ENCODE assay signal across 8 mouse cellular contexts in genomic region chr5:117115836-117116366, GRCm38 (mm10). TPM values are rescaled to one million over a fixed set of nuclear protein-coding genes. Genes with fewer than 3 reads are reported as not detected.
DNase-seq lines count a peak whose midpoint lies in the region; ATAC-seq and TF ChIP-seq lines count a peak whose summit lies in the region.

Suds3 (minus strand) TSS chr5:117116113.

- under 1% methylated on average over 59 of the region's 59 CpGs for WGBS in cerebellum, adult 2 months
- WGBS in lung, embryonic 16.5 days, result under 1% methylated on average over 48 of the region's 59 CpGs

- H3K4me2 ChIP-seq in lung, embryonic 16.5 days (ENCODE audit: low read depth, low read length), result peak within 1 kb of the TSS; percentile 93

- peaks cover 31% of the 10 kb centered on the region for H3K36me3 ChIP-seq in G1E (replicated peaks)
- peaks cover 19% of the 10 kb centered on the region for H3K36me3 ChIP-seq in lung, embryonic 16.5 days (ENCODE audit: control insufficient read depth, insufficient read depth, low read length)

- ATAC-seq in G1E (ENCODE audit: extremely low read depth, insufficient number of reproducible peaks, low FRiP score, poor library complexity, severe bottlenecking), result no peak; the same call in 1 of the 2 replicates
- peak; percentile 70 to 77 for ATAC-seq in hematopoietic stem cell, adult 5-6 weeks (replicated peaks in 1 of 2; ENCODE audit: insufficient read depth in 1 of 2, low FRiP score in 2 of 2, low TSS enrichment in 1 of 2, low read depth in 1 of 2, poor library complexity in 2 of 2, severe bottlenecking in 2 of 2)
- ATAC-seq in lung, embryonic 16.5 days (ENCODE audit: low read depth), result peak; percentile 80

- peak within 1 kb of the TSS; percentile 95 for H3K27ac ChIP-seq in cerebellum, adult 2 months (ENCODE audit: insufficient read depth, low read length)
- peak within 1 kb of the TSS; percentile 76 for H3K27ac ChIP-seq in lung, embryonic 16.5 days (ENCODE audit: low read length)

- no peaks in the 10 kb centered on the region for H3K9me3 ChIP-seq in G1E (replicated peaks)
- H3K9me3 ChIP-seq in lung, embryonic 16.5 days (ENCODE audit: control insufficient read depth, low read length), result no peaks in the 10 kb centered on the region

- H3K4me1 ChIP-seq in G1E (ENCODE audit: insufficient read depth, low read depth, low read length), result peaks cover 43% of the 10 kb centered on the region
- no peaks in the 10 kb centered on the region for H3K4me1 ChIP-seq in cerebellum, adult 2 months (ENCODE audit: control insufficient read depth, insufficient read depth, low read length)
- H3K4me1 ChIP-seq in lung, embryonic 16.5 days (replicated peaks; ENCODE audit: control insufficient read depth, insufficient read depth, low read length), result peaks cover 12% of the 10 kb centered on the region; the same call in 1 of the 2 replicates

- H3K4me3 ChIP-seq in G1E (ENCODE audit: low read depth, low read length), result peak within 1 kb of the TSS; percentile 97
- H3K4me3 ChIP-seq in cerebellum, adult 2 months (replicated peaks; ENCODE audit: insufficient read depth, low read depth, low read length), result peak within 1 kb of the TSS; percentile 80
- peak within 1 kb of the TSS; percentile 95 for H3K4me3 ChIP-seq in lung, embryonic 16.5 days (ENCODE audit: low read length)

- DNase-seq in G1E (ENCODE audit: low spot score), result peak; percentile 90
- DNase-seq in cerebellum, adult 2 months, result peak; percentile 95 to 100
- peak; percentile 93 for DNase-seq in forelimb bud, embryonic 11.5 days (ENCODE audit: low read depth, low spot score)
- DNase-seq in layer of hippocampus, adult 9-10 months (ENCODE audit: low spot score), result peak; percentile 99
- peak; percentile 98 for DNase-seq in ovary, postnatal 10 days (ENCODE audit: low spot score)
- DNase-seq in thymus, postnatal 10 days (ENCODE audit: low spot score in 2 of 2), result peak; percentile 96 to 98

- no peak for TF ChIP-seq POLR2A in cerebellum, adult 2 months (IDR thresholded peaks at IDR 0.05; ENCODE audit: borderline replicate concordance, insufficient read depth, low read length)

- H3K27me3 ChIP-seq in G1E (ENCODE audit: insufficient read depth, low read length), result no peaks in the 10 kb centered on the region
- H3K27me3 ChIP-seq in cerebellum, adult 2 months (ENCODE audit: control insufficient read depth, insufficient read depth, low read length), result no peaks in the 10 kb centered on the region
- H3K27me3 ChIP-seq in lung, embryonic 16.5 days (ENCODE audit: control insufficient read depth, insufficient read depth, low read depth, low read length), result no peaks in the 10 kb centered on the region

- peak; percentile 81 for TF ChIP-seq CTCF in G1E (IDR thresholded peaks at IDR 0.05; ENCODE audit: low read depth, low read length)
- peak; percentile 85 for TF ChIP-seq CTCF in cerebellum, adult 2 months (IDR thresholded peaks at IDR 0.05; ENCODE audit: borderline replicate concordance, insufficient read depth, low read depth, low read length)

- peak within 1 kb of the TSS; percentile 88 for H3K9ac ChIP-seq in lung, embryonic 16.5 days (ENCODE audit: low read length)

RNA-seq across cellular contexts. Expression of gene Suds3, which starts in this region (rescaled TPM):
- total RNA-seq in G1E (2014; fragmentation: Nextera tagmentation) (27.3 and 36.3 TPM in 2 replicates), G1E (2017) (83.3 and 92.8 TPM in 2 replicates)
- 56.2 and 61.0 TPM in 2 replicates for polyA plus RNA-seq in G1E (2012)
- 119 and 127 TPM in 2 replicates for polyA plus RNA-seq in cerebellum, adult 2 months (2012; rRNA removed)
- total RNA-seq in hematopoietic stem cell, adult 5-6 weeks (2017), result 74.9 and 115 TPM in 2 replicates
- polyA plus RNA-seq in lung, embryonic 16.5 days (2015; fragmentation: Nextera tagmentation; extraction: Ambion mirVana), result 56.9 and 63.4 TPM in 2 replicates
